Mouse (Mus musculus) gastrocnemius, adult 2 months (tissue): ENCODE results near the gene Atp8b4. TPM values are rescaled to one million over a fixed set of nuclear protein-coding genes. Genes with fewer than 3 reads are reported as not detected.

Experiments
- DNase-seq: peaks from one replicate; pipeline ENCODE4 v3.0.0; 2022
- H3K27ac ChIP-seq: fragments of 200-600 bp; 2 replicates; pipeline ENCODE4 v1.8.1; 2022; ENCODE audit warnings: mild to moderate bottlenecking
- H3K4me3 ChIP-seq: fragments of 200-600 bp; 2 replicates; pipeline ENCODE4 v1.8.1; 2022; ENCODE audit warnings: mild to moderate bottlenecking, moderate library complexity
- CTCF ChIP-seq: fragments of 200-600 bp; IDR thresholded peaks from 2 replicates; pipeline ENCODE4 v1.8.1; 2022; ENCODE audit warnings: antibody characterized with exemption, mild to moderate bottlenecking, moderate library complexity
- intact Hi-C: fragments of 180-260 bp; cut with DNase I; formaldehyde crosslinking; loops from one replicate; pipeline ENCODE4 v1.15.1; 2025
- total RNA-seq, 2 experiments: library from RNA; stranded (reverse); gene quantifications; 2 replicates each; pipeline ENCODE4 v1.2.3; 2021

The Atp8b4 gene
- total RNA-seq, 2 experiments from 2014 or later: 0.11 to 0.13 TPM

DNA sequence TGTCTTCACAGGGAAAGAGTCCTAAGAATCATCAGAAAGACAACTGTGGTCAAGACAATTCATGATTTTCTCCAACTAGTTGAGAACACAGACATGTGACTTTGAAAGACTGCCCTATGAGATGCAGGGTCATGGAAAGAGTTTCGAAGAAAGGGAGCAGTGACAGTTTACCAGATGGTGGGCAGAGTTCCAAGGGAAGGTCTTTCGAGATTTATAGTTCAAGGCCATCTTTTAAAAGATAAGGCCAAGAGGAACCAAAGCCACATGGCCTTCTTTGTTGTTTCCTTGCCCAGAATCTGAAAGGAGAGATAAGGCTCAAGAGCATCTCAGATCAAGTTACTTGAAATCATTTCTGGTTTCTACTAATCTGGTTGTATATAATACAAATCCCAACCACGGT is 225.0 kb downstream of the Atp8b4 start:
- no peak for TF ChIP-seq CTCF
- no peak for DNase-seq
- peak overlapping the region; percentile 67 for H3K27ac ChIP-seq
- H3K4me3 ChIP-seq: no peak overlapping the region
- intact Hi-C loops: no loop called here

DNA sequence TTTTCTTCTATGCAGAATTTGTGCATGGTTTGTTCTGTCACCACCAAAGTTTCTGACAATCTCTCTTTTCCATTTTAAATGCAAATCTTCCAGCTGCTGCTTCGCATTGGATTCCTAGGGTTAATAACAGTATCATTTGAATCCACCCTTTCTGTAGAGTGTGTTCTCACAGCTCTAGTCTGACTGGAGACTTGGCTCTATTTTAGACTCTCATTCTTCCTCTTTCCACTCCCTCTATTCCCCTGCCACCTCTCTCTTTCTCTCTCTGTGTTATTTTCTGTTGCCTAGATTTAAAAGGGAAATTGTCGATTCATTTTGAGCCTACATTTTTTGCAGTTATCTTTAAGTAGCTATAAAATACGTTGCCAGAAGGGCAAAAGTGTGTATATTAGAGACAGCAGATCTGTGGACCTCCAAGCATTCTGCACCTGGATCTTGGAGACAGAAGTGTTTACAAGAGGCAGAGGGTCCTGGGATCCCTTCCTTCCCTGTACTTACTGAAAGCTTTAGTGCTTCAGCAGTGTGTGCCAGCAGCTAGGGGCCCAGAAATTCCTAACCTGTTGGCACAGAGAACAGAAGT is 225.6 kb downstream of the Atp8b4 start:
- TF ChIP-seq CTCF: no peak
- Histone ChIP-seq H3K27ac (peak overlapping the region; percentile 67), H3K4me3 (no peak overlapping the region)
- intact Hi-C loops: no loop called here
- DNase-seq: no peak

DNA sequence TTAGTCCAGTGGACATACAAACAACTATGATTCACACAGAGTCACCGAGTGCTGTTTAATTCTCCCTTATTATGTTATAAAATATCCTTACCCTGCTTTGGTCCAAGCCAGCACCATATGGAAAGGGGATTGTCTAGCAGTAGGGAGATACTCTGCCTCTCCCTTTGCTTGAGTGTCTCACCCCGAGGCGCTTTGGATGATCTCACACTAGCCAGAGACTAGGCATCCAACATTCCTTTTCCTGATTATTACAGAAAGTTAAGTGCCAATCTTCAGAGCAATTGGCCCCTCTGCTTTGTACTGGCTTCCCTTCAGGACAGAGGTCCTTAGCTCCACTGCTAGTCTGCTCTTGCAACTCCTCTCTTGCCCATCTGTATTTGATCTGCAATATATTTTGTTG is 226.2 kb downstream of the Atp8b4 start:
- DNase-seq: peak; percentile 24
- intact Hi-C loops: no loop called here
- no peak for TF ChIP-seq CTCF

More for the DNA sequence above, 226.2 kb downstream of the Atp8b4 start:
- Histone ChIP-seq H3K27ac (peak overlapping the region; percentile 67), H3K4me3 (no peak overlapping the region)

Other genes with a start within 250 kb of the Atp8b4 start
- gene Slc27a2, start 51.7 kb upstream of the Atp8b4 start, total RNA-seq: not detected
- 1 to 10 TPM in 1 of 2 experiments, under 1 TPM in 1; 0.15 to 1.0 TPM for gene Hdc, start 118.6 kb upstream of the Atp8b4 start, total RNA-seq
- gene Gabpb1, start 175.7 kb upstream of the Atp8b4 start, total RNA-seq: 1 to 10 TPM; 5.5 to 8.6 TPM
- 10 to 100 TPM; 14.8 to 18.9 TPM for gene Usp8, start 206.7 kb upstream of the Atp8b4 start, total RNA-seq